Mouse (Mus musculus) common myeloid progenitor, adult 5-6 weeks (primary cell): ENCODE data around the gene Fance. TPM values are rescaled to one million over a fixed set of nuclear protein-coding genes. Genes with fewer than 3 reads are reported as not detected.

ENCODE experiments used
- ATAC-seq: replicated peaks from 2 replicates; pipeline ENCODE4 v1.8.0; 2016; ENCODE audit warnings: low read depth, mild to moderate bottlenecking, moderate TSS enrichment, inconsistent platforms; ENCODE audit not compliant: poor library complexity, severe bottlenecking
- total RNA-seq: library from RNA; stranded (forward); fragments of 200-1000, 187-1606 nt; gene quantifications from 2 replicates; pipeline ENCODE4 v1.2.3, GENCODE M21; 2017

Fance gene
- total RNA-seq, 1 experiment from 2014 or later: 36.0 TPM

DNA sequence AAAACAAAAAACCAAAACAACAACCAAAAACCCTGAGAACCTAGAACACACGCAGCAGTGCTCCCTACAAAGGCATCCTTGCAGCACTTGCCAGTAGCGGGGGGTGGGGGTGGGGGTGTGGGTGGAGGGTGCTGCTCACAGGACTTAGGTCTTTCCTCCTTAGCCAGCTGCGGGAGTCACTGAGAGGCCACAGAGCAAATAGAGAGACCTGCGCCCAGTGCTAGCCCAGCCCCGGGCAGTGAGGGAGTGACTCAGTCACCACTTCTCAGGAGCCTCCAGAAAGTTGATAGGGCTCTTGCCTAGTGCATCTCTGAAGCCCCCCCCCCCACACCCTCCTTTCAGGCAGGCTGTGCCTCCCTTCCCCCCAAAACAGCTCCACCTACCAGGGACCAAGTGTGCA, 55.7 kb downstream of the Fance start:
- no peak for ATAC-seq

- ATAC-seq: no peak
Observed at GRCm38 (mm10) chr17:28371286-28371685, 58.0 kb downstream of the Fance start.

DNA sequence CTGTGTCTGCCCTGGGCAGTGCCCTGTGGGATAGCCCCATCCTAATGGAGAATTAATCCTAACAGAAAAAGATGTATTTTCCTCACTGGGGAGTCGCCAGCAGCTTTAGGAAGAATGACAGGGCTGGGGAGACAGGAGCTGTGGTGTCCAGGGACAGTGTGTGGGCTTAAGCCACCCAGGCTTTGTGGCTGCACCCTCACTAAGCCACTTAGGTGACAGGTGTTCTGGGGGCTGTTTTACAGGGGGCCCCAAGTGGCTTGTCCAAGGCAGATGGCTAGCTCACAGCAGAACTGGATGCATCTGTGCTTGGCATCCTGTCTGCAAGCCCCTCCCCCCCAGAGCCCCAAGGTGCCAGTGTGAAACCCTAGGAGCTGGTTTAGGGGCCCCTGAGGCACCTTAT, 58.6 kb downstream of the Fance start:
- no peak for ATAC-seq

GRCm38 (mm10) chr17:28373821-28374220, 60.5 kb downstream of the Fance start:
- ATAC-seq: peak; percentile 67

GRCm38 (mm10) chr17:28374494-28374893, 61.2 kb downstream of the Fance start:
- ATAC-seq: no peak

GRCm38 (mm10) chr17:28375592-28376061, 62.3 kb downstream of the Fance start:
- peak; percentile 61 for ATAC-seq

Other genes with a start within 250 kb of the Fance start
- 2.2 TPM in 1 of 2 replicates, not detected in the other for gene Tcp11, start 232.9 kb upstream of the Fance start, total RNA-seq
- 0.92 and 1.0 TPM in 2 replicates for gene Scube3, start 171.4 kb upstream of the Fance start, total RNA-seq
- gene Zfp523, start 136.4 kb upstream of the Fance start, total RNA-seq: 19.2 and 27.5 TPM in 2 replicates
- gene Def6, start 105.7 kb upstream of the Fance start, total RNA-seq: 103 and 128 TPM in 2 replicates
- 2.1 and 3.1 TPM in 2 replicates for gene Ppard, start 80.8 kb upstream of the Fance start, total RNA-seq
- 1,140 and 1,191 TPM in 2 replicates for gene Rpl10a, start 15.0 kb downstream of the Fance start, total RNA-seq
- not detected in 2 replicates for gene Tead3, start 37.3 kb downstream of the Fance start, total RNA-seq
- not detected in 2 replicates for gene Tulp1, start 51.7 kb downstream of the Fance start, total RNA-seq
- 35.0 and 49.6 TPM in 2 replicates for gene Fkbp5, start 204.0 kb downstream of the Fance start, total RNA-seq
- gene Armc12, start 217.3 kb downstream of the Fance start, total RNA-seq: not detected in 2 replicates
- not detected in 2 replicates for gene Clpsl2, start 235.9 kb downstream of the Fance start, total RNA-seq
- gene Clps, start 247.2 kb downstream of the Fance start, total RNA-seq: not detected in 2 replicates